Mouse (Mus musculus) spleen, postnatal 14 days (tissue): ENCODE measurements around the gene Mrpl22.
A peak's percentile ranks its signal among the peaks of the same experiment; 100 is the strongest.
"Not testable (repeated sequence)": the region's sequence is repeated elsewhere in the genome, so short reads cannot be mapped to it uniquely, and the experiment has no call there.

Experiments
- DNase-seq, 2 experiments: peaks; one replicate each; pipeline ENCODE4 v3.0.0; 2021 to 2022; ENCODE audit warnings: low spot score in 2 of 2

The Mrpl22 gene

GRCm38 (mm10) chr11:58180756-58181155 is 9.3 kb downstream of the Mrpl22 start:
- DNase-seq, result no peak

- no peak for DNase-seq
These were observed 12.1 kb downstream of the Mrpl22 start for GRCm38 (mm10) chr11:58183579-58183978.

- no peak for DNase-seq
These were observed 18.2 kb downstream of the Mrpl22 start for GRCm38 (mm10) chr11:58189675-58190074.

GRCm38 (mm10) chr11:58193326-58193725 is 21.9 kb downstream of the Mrpl22 start:
- DNase-seq, result no peak

- no peak for DNase-seq
These were observed 22.5 kb downstream of the Mrpl22 start for GRCm38 (mm10) chr11:58193860-58194520.

GRCm38 (mm10) chr11:58198663-58199062 is 27.2 kb downstream of the Mrpl22 start:
- no peak for DNase-seq

- DNase-seq, result peak; percentile 74 to 81
These were observed 28.0 kb downstream of the Mrpl22 start, which contains the start of the genes Igtp and Irgm2 for GRCm38 (mm10) chr11:58199229-58200037. Igtp (plus strand) TSS chr11:58199556. Irgm2 (plus strand) TSS chr11:58199618.

- no peak for DNase-seq
These were observed 28.8 kb downstream of the Mrpl22 start for GRCm38 (mm10) chr11:58200226-58200625.

- no peak for DNase-seq
These were observed 29.6 kb downstream of the Mrpl22 start for GRCm38 (mm10) chr11:58201052-58201451.

GRCm38 (mm10) chr11:58210321-58210886 is 38.9 kb downstream of the Mrpl22 start:
- DNase-seq, result no peak

GRCm38 (mm10) chr11:58211062-58211681 is 39.7 kb downstream of the Mrpl22 start:
- no peak for DNase-seq

- no peak for DNase-seq
These were observed 40.2 kb downstream of the Mrpl22 start for GRCm38 (mm10) chr11:58211682-58212067.

GRCm38 (mm10) chr11:58213673-58214342 is 42.3 kb downstream of the Mrpl22 start:
- no peak for DNase-seq

GRCm38 (mm10) chr11:58214391-58215048 is 43.1 kb downstream of the Mrpl22 start:
- peak; percentile 75 to 82 for DNase-seq

GRCm38 (mm10) chr11:58215049-58215430 is 43.6 kb downstream of the Mrpl22 start:
- DNase-seq, result not testable (repeated sequence)

- DNase-seq, result no peak
These were observed 44.4 kb downstream of the Mrpl22 start for GRCm38 (mm10) chr11:58215814-58216213.

GRCm38 (mm10) chr11:58216823-58217222 is 45.4 kb downstream of the Mrpl22 start:
- DNase-seq, result no peak

GRCm38 (mm10) chr11:58223751-58224150 is 52.3 kb downstream of the Mrpl22 start:
- no peak for DNase-seq

- DNase-seq, result peak in 1 of 2 experiments; percentile 35
These were observed 52.9 kb downstream of the Mrpl22 start for GRCm38 (mm10) chr11:58224313-58224712.

- DNase-seq, result not testable (repeated sequence)
These were observed 53.4 kb downstream of the Mrpl22 start for GRCm38 (mm10) chr11:58224872-58225271.

GRCm38 (mm10) chr11:58225655-58226054 is 54.2 kb downstream of the Mrpl22 start:
- DNase-seq, result peak; percentile 27 to 62
